Mouse (Mus musculus) embryonic facial prominence, embryonic 11.5 days (tissue): Measurements from ENCODE around the gene Rnf43. TPM values are rescaled to one million over a fixed set of nuclear protein-coding genes. Genes with fewer than 3 reads are reported as not detected.

Experiments
- ATAC-seq: fragments of 200-750 bp; cut with Nextera tagmentation; replicated peaks from 2 replicates; pipeline ENCODE4 v1.8.0; 2017; ENCODE audit warnings: low read depth; ENCODE audit not compliant: insufficient number of reproducible peaks, low FRiP score, low TSS enrichment
- DNase-seq: peaks from one replicate; pipeline ENCODE4 v3.0.0-alpha.2; 2015; ENCODE audit warnings: low spot score
- H3K27ac ChIP-seq: fragments of 300-500 bp; sonication (generic); replicated peaks from 2 replicates; pipeline ENCODE4 v1.5.1; 2014; ENCODE audit warnings: mild to moderate bottlenecking, low read depth, low read length, control low read depth
- H3K27me3 ChIP-seq: fragments of 300-500 bp; sonication (generic); 2 replicates; pipeline ENCODE4 v1.6.1; 2014; ENCODE audit warnings: mild to moderate bottlenecking, low read length, moderate library complexity, mixed read lengths; ENCODE audit not compliant: control insufficient read depth, insufficient read depth
- H3K36me3 ChIP-seq: fragments of 300-500 bp; sonication (generic); replicated peaks from 2 replicates; pipeline ENCODE4 v1.6.1; 2014; ENCODE audit warnings: low read depth, mild to moderate bottlenecking, low read length, moderate library complexity, mixed read lengths; ENCODE audit not compliant: control insufficient read depth, insufficient read depth
- H3K4me1 ChIP-seq: fragments of 300-500 bp; sonication (generic); 2 replicates; pipeline ENCODE4 v1.6.1; 2014; ENCODE audit warnings: low read length, mixed read lengths; ENCODE audit not compliant: control insufficient read depth, insufficient read depth
- H3K4me2 ChIP-seq: fragments of 300-500 bp; sonication (generic); 2 replicates; pipeline ENCODE4 v1.6.1; 2014; ENCODE audit warnings: low read depth, mild to moderate bottlenecking, control low read depth, low read length, moderate library complexity
- H3K4me3 ChIP-seq: fragments of 300-500 bp; sonication (generic); 2 replicates; pipeline ENCODE4 v1.5.1; 2014; ENCODE audit warnings: low read depth, low read length, control low read depth
- H3K9ac ChIP-seq: fragments of 300-500 bp; sonication (generic); replicated peaks from 2 replicates; pipeline ENCODE4 v1.6.1; 2014; ENCODE audit warnings: mild to moderate bottlenecking, control low read depth, low read length
- H3K9me3 ChIP-seq: fragments of 300-500 bp; sonication (generic); replicated peaks from 2 replicates; pipeline ENCODE4 v1.6.1; 2016; ENCODE audit warnings: mild to moderate bottlenecking, low read length, inconsistent platforms, mixed read lengths; ENCODE audit not compliant: control insufficient read depth
- WGBS: fragments of 180-500 bp; shearing (Covaris S2); extraction: QIAGEN DNeasy Blood & Tissue Kit; methylation state at CpG from one replicate; pipeline ENCODE4 v1.1.7; 2014; 5-methylcytosine and 5-hydroxymethylcytosine counted together
- polyA plus RNA-seq: library from polyadenylated mRNA; unstranded; fragments of >200 nt; fragmentation: Nextera tagmentation; extraction: Ambion mirVana; gene quantifications from 2 replicates; pipeline ENCODE4 v1.2.1, GENCODE M21; 2014

Rnf43 gene
- polyA plus RNA-seq, 1 experiment from 2014 or later, result 2.0 TPM

DNA sequence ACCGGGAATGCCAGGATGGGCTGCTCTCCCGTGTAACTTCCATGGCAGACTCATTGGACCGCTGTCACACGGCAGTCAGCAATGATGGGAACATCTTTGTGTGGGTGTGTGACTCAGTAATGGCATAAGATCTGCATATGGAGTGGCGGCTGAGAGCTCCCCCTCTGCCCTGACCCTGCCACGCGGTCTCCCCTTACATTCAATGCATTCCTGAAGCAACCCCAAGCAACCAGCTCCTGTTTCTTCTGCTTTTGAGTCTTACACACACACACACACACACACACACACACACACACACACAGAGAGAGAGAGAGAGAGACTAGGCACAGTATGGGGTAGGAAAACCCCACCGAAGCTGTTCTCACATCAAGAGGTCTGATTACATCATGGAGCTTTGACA, 45.0 kb downstream of the Rnf43 start:
- no peak overlapping the region for H3K4me3 ChIP-seq
- 62% methylated on average over 8 of the region's 8 CpGs for WGBS
- H3K4me1 ChIP-seq, result no peaks in the 10 kb centered on the region
- no peaks in the 10 kb centered on the region for H3K9me3 ChIP-seq
- H3K36me3 ChIP-seq, result no peaks in the 10 kb centered on the region
- no peak for DNase-seq
- no peaks in the 10 kb centered on the region for H3K27me3 ChIP-seq
- no peak overlapping the region for H3K9ac ChIP-seq
- no peak overlapping the region for H3K27ac ChIP-seq
- 0 out of 2 replicates have a peak, but pooled peaks have one; percentile 37 for ATAC-seq
- no peak overlapping the region for H3K4me2 ChIP-seq

DNA sequence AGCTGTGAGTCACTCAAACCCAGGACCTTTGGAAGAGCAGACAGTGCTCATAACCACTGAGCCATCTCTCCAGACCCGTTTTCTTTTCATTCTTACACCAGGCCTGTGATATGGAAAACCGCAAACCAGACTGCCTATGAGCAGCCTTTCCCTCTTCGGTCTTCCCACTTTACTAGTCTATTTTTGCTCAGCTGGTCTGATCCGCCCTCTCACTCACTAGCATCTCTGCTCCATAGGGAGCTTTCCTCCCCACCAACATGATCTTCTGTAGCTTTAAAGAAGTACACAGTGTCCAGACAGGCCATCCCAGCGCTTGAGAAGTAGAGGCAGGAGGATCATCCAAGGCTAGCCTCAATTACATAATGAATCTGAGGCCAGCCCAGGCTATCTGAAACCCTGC, 46.5 kb downstream of the Rnf43 start:
- DNase-seq, result no peak
- Histone ChIP-seq H3K4me3 (no peak overlapping the region), H3K27ac (no peak overlapping the region), H3K36me3 (no peaks in the 10 kb centered on the region), H3K9ac (no peak overlapping the region), H3K27me3 (no peaks in the 10 kb centered on the region), H3K9me3 (no peaks in the 10 kb centered on the region), H3K4me1 (no peaks in the 10 kb centered on the region), H3K4me2 (no peak overlapping the region)
- ATAC-seq, result no peak
- WGBS, result 78% methylated on average over 5 of the region's 5 CpGs

GRCm38 (mm10) chr11:87709513-87710261, 47.2 kb downstream of the Rnf43 start:
- no peaks in the 10 kb centered on the region for H3K9me3 ChIP-seq
- ATAC-seq, result 0 out of 2 replicates have a peak, but pooled peaks have one; percentile 72
- peak overlapping the region; percentile 5; the same call in 1 of the 2 replicates for H3K4me3 ChIP-seq
- no peaks in the 10 kb centered on the region for H3K4me1 ChIP-seq
- no peaks in the 10 kb centered on the region for H3K27me3 ChIP-seq
- DNase-seq, result peak; percentile 77
- no peaks in the 10 kb centered on the region for H3K36me3 ChIP-seq
- H3K4me2 ChIP-seq, result peak overlapping the region; percentile 32
- no peak overlapping the region for H3K27ac ChIP-seq
- WGBS, result 8% methylated on average over 21 of the region's 21 CpGs
- H3K9ac ChIP-seq, result 0 out of 2 replicates have a peak overlapping the region, but pooled peaks have one; percentile 26

- Histone ChIP-seq H3K27ac (no peak overlapping the region), H3K4me3 (0 out of 2 replicates have a peak overlapping the region, but pooled peaks have one; percentile 5), H3K4me2 (peak overlapping the region; percentile 32), H3K36me3 (no peaks in the 10 kb centered on the region), H3K9me3 (no peaks in the 10 kb centered on the region), H3K4me1 (no peaks in the 10 kb centered on the region), H3K27me3 (no peaks in the 10 kb centered on the region), H3K9ac (no peak overlapping the region)
- ATAC-seq (no peak), DNase-seq (no peak)
- WGBS, result 41% methylated on average over 7 of the region's 7 CpGs
Measured at GRCm38 (mm10) chr11:87710262-87710615, 47.7 kb downstream of the Rnf43 start.

DNA sequence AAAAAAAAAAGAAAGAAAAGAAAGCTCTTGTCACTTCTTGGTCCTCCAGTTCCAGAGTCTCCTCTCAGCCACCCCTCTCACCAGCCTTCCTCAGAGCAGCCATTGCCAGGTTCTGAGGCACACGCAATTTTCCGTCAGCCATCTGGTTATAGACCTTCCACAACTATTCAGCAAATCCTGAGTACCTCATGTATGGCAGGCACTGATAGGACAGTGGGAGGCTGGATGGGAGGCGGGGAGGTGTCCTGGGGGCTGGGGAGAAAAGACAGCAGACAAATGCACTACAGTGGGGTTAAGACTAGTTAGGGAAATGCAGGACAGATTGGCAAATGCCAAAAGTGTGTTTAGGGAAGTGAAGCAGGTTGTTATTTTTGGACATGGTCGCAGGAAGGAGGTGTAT, 49.7 kb downstream of the Rnf43 start:
- DNase-seq (no peak), ATAC-seq (no peak)
- WGBS, result 78% methylated on average over 4 of the region's 4 CpGs

DNA sequence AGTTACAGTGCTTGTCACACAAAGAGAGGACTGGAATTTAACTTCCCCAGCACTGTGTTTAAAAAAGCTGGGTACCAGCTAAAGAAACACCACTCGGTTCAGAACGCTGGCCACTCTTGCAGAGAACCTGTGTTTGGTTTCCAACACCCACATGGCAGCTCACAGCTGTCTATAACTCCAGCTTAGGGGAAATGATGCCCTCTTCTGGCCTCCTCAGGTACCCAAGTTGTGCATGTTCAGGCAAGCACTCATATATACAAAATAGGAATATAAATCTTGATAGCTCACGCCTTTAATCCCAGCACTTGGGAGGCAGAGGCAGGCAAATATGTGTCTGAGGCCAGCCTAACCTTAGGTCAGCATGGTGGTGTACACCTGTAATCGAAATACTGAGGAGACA, 53.5 kb downstream of the Rnf43 start:
- no peaks in the 10 kb centered on the region for H3K27me3 ChIP-seq
- H3K4me3 ChIP-seq, result no peak overlapping the region
- H3K9me3 ChIP-seq, result no peaks in the 10 kb centered on the region
- H3K9ac ChIP-seq, result no peak overlapping the region
- H3K36me3 ChIP-seq, result no peaks in the 10 kb centered on the region
- no peak overlapping the region for H3K4me2 ChIP-seq
- H3K4me1 ChIP-seq, result no peaks in the 10 kb centered on the region
- 86% methylated on average over 4 of the region's 4 CpGs for WGBS
- no peak overlapping the region for H3K27ac ChIP-seq
- no peak for ATAC-seq
- no peak for DNase-seq

More for the DNA sequence above, 49.7 kb downstream of the Rnf43 start:
- Histone ChIP-seq H3K27me3 (no peaks in the 10 kb centered on the region), H3K4me2 (no peak overlapping the region), H3K9ac (no peak overlapping the region), H3K9me3 (no peaks in the 10 kb centered on the region), H3K4me3 (no peak overlapping the region), H3K36me3 (no peaks in the 10 kb centered on the region), H3K4me1 (no peaks in the 10 kb centered on the region), H3K27ac (no peak overlapping the region)

- Histone ChIP-seq H3K4me3 (no peak overlapping the region), H3K4me1 (no peaks in the 10 kb centered on the region), H3K27ac (no peak overlapping the region), H3K27me3 (no peaks in the 10 kb centered on the region), H3K4me2 (no peak overlapping the region), H3K9me3 (no peaks in the 10 kb centered on the region), H3K9ac (no peak overlapping the region), H3K36me3 (no peaks in the 10 kb centered on the region)
- no peak for DNase-seq
- no peak for ATAC-seq
- WGBS, result 63% methylated on average over 7 of the region's 7 CpGs
Measured at GRCm38 (mm10) chr11:87719526-87719925, 57.0 kb downstream of the Rnf43 start.

DNA sequence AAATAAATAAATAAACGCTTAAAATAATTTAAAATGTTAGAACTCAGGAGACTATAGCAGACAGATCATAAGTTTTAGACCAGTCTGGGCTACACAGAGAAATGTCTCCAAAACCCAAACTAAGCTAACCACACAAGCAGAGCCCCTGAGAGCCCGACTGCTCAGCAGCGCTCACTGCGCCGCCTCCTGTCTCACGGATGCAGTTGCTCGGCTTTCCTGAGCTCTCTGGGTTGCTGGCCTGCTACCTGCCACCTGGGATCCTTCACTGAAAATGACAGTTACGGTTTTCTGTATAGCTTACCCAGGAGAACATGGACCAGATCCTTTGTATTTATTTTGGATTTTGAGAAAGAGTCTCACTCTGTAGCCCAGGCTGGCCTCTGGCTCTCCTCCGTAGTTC, 57.8 kb downstream of the Rnf43 start:
- 42% methylated on average over 9 of the region's 9 CpGs for WGBS
- DNase-seq, result peak; percentile 38
- Histone ChIP-seq H3K36me3 (no peaks in the 10 kb centered on the region), H3K4me1 (no peaks in the 10 kb centered on the region), H3K27me3 (no peaks in the 10 kb centered on the region), H3K4me3 (no peak overlapping the region), H3K27ac (no peak overlapping the region), H3K4me2 (no peak overlapping the region), H3K9me3 (no peaks in the 10 kb centered on the region), H3K9ac (no peak overlapping the region)
- ATAC-seq, result no peak
